Mouse (Mus musculus) monocyte, adult 5-6 weeks (primary cell): ENCODE data around the gene Sidt2. TPM values are rescaled to one million over a fixed set of nuclear protein-coding genes. Genes with fewer than 3 reads are reported as not detected.

Experiments used
- ATAC-seq: fragments of 153-309, 156-312 bp; replicated peaks from 2 replicates; pipeline ENCODE4 v1.8.0; 2017; ENCODE audit warnings: mild to moderate bottlenecking; ENCODE audit not compliant: low TSS enrichment, insufficient number of reproducible peaks, severe bottlenecking, poor library complexity, low FRiP score
- total RNA-seq: library from RNA; stranded (forward); fragments of 200-1000, 200-491, 200-594 nt; gene quantifications from 3 replicates; pipeline ENCODE4 v1.2.3, GENCODE M21; 2017

Sidt2 gene
- total RNA-seq, 1 experiment from 2014 or later, result 50.1 TPM

- ATAC-seq, result peak; percentile 6; the same call in 1 of the 2 replicates
Measured at GRCm38 (mm10) chr9:45953511-45954293, 1.4 kb downstream of the Sidt2 start.

GRCm38 (mm10) chr9:45952890-45953289, 2.2 kb downstream of the Sidt2 start:
- no peak for ATAC-seq

GRCm38 (mm10) chr9:45952057-45952456, 3.0 kb downstream of the Sidt2 start:
- ATAC-seq, result no peak

DNA sequence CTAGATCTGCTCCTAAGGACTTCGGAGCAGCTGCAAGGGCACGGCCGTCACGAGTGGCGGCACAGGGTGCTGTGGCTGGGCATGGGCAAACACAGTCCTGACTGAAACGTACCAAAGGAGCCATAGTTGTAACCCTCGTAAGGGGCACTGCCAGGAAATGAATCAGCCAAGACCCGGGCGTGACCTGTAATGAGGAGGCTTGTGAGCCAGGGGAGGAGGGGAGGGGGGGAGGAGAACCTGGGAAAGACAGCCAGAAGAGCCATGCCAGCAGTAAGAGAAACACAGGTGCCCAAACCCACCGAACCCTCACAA, 8.2 kb downstream of the Sidt2 start:
- no peak for ATAC-seq

GRCm38 (mm10) chr9:45946182-45946871, 8.7 kb downstream of the Sidt2 start:
- ATAC-seq, result no peak

GRCm38 (mm10) chr9:45945721-45946120, 9.3 kb downstream of the Sidt2 start:
- ATAC-seq, result no peak

DNA sequence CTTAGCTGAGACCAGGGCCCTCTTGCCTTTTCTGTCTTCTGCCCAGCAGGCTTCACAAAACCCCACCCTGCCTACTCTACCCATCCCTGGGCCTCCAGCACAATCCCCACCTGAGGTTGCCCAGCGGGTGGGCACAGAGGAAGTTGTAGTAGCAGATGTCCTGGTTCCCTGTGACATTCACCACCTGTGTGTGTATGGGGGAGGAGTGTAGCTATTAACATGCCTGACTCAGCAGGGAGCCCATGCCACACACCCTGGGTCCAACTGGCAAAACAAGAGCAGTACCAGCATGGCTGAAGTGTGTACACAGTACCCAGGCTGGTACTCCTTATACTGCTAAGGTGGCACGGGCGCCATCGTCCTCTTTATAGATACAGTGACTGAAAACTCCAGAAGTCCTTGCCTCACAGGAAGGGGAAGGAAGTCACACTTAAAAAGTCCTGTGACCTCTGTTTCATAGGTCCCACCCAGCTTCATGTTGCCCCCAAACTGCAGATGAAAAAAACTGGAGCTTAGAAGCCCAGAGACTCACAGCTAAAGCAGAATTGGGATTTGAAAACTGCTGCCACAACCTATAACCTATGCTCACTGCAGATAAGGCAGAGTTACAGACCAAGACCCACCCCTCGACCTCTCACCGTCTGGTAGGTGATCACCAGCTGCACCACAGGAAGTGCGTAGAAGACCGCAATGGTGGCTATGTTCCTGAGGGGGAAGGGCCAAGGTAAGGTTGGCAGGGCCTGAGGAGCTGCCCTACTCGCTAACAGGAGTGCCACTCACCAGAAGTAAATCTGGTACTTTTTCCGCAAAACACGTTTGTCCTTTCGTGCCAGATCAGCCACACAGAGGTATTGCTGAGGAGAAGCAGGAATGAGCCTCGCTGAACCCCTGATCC, 10.3 kb downstream of the Sidt2 start:
- peak; percentile 59 for ATAC-seq

GRCm38 (mm10) chr9:45943628-45944505, 11.2 kb downstream of the Sidt2 start:
- ATAC-seq, result no peak

- no peak for ATAC-seq
Measured at GRCm38 (mm10) chr9:45942916-45943315, 12.1 kb downstream of the Sidt2 start.

GRCm38 (mm10) chr9:45942464-45942863, 12.6 kb downstream of the Sidt2 start:
- no peak for ATAC-seq

DNA sequence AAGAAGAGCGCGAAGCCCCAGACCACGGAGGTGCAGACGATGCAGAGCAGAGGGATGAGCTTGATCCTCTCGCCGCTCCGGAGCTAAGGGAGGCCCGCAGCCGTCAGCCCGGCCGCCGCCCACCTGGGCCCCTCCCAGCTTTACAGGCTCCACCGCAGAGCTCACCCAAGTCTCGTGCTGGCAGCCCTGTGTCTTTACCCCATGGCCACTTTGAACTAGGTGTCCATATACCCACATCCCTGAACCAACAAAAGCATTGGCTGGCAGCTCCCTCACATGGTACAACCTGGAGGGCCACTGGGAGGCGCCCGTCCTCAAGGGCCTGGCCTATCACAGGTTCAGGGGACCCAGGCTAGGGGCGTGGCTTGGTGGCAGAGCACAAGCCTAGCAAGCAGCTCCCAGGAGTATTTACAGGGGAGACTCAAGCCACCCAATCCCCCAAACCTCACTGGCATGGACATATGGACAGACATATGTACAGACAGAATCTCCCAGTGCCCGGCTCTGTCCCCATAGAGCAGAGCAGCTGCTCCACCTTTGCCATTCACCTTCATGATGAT, 13.6 kb downstream of the Sidt2 start:
- ATAC-seq, result no peak

- no peak for ATAC-seq
Measured at GRCm38 (mm10) chr9:45939794-45940193, 15.3 kb downstream of the Sidt2 start.

GRCm38 (mm10) chr9:45938952-45939637, 16.0 kb downstream of the Sidt2 start:
- ATAC-seq, result no peak

DNA sequence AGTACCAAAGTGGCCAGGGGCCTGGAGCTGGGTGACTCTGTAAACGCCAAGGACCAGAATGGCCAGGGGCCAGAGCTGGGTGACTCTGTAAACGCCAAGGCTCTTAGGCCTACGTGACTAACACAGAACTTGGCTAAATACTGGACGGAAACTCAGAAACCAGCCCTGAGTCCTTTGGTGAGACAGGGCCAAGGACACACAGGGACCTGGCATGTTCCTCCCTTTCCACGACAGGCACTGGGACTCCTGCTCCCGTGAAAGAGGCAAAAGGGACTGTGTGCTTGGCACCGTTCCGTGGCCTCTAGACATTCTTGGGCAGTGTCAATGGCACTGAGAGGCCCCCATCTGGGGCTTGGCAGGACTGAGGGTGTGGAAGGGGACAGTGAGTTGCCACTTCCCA, 17.0 kb downstream of the Sidt2 start:
- no peak for ATAC-seq

DNA sequence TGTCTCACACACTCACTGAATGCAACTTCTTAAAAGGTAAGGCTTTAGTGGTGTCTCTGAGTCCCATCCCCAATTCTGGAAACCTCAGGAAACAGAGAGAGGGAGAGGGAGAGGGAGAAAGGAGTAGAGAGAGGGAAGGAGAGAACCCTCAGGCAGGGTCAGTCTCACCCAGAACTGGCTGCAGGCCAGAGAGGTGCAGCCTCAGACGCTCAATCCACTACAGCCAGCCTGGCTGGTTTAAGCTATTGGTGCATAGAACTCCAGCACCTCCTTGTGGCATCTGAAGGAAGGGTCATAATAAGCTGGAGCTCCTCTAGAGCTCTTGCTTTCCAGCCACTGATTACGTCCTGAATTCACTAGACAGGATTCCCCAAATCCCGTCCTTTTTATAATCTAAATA, 18.2 kb downstream of the Sidt2 start:
- ATAC-seq, result 0 out of 2 replicates have a peak, but pooled peaks have one; percentile 40

- no peak for ATAC-seq
Measured at GRCm38 (mm10) chr9:45935628-45936210, 19.3 kb downstream of the Sidt2 start, which contains the start of gene Tagln. TSS of gene Tagln (minus strand) at chr9:45936058.
